Mouse (Mus musculus) T-cell, adult 2 months (primary cell): ENCODE measurements around the gene Crb2.

Experiments
- DNase-seq: peaks from one replicate; pipeline ENCODE4 v3.0.0; 2022; ENCODE audit warnings: low spot score

The Crb2 gene

GRCm38 (mm10) chr2:37776016-37776415, at the start of gene Crb2:
Crb2 (plus strand) TSS chr2:37776249.
- no peak for DNase-seq

GRCm38 (mm10) chr2:37731241-37731801, 44.7 kb upstream of the Crb2 start:
- no peak for DNase-seq

- DNase-seq, result no peak
These were observed 40.9 kb upstream of the Crb2 start for GRCm38 (mm10) chr2:37734979-37735806.

GRCm38 (mm10) chr2:37735807-37736188, 40.3 kb upstream of the Crb2 start:
- no peak for DNase-seq

GRCm38 (mm10) chr2:37741806-37742554, 34.1 kb upstream of the Crb2 start:
- DNase-seq, result no peak

GRCm38 (mm10) chr2:37744773-37745395, 31.2 kb upstream of the Crb2 start:
- DNase-seq, result no peak

- no peak for DNase-seq
These were observed 29.6 kb upstream of the Crb2 start for GRCm38 (mm10) chr2:37746293-37747049.

- DNase-seq, result no peak
These were observed 28.1 kb upstream of the Crb2 start for GRCm38 (mm10) chr2:37747909-37748308.

- DNase-seq, result no peak
These were observed 27.5 kb upstream of the Crb2 start for GRCm38 (mm10) chr2:37748442-37749066.

GRCm38 (mm10) chr2:37749323-37749722, 26.7 kb upstream of the Crb2 start:
- no peak for DNase-seq

- no peak for DNase-seq
These were observed 24.9 kb upstream of the Crb2 start for GRCm38 (mm10) chr2:37751114-37751513.

- DNase-seq, result no peak
These were observed 19.7 kb upstream of the Crb2 start for GRCm38 (mm10) chr2:37756220-37756930.

- DNase-seq, result no peak
These were observed 19.0 kb upstream of the Crb2 start for GRCm38 (mm10) chr2:37757016-37757415.

- no peak for DNase-seq
These were observed 18.3 kb upstream of the Crb2 start for GRCm38 (mm10) chr2:37757784-37758183.

GRCm38 (mm10) chr2:37758343-37759015, 17.6 kb upstream of the Crb2 start:
- DNase-seq, result no peak

- no peak for DNase-seq
These were observed 15.4 kb upstream of the Crb2 start for GRCm38 (mm10) chr2:37760633-37761032.

GRCm38 (mm10) chr2:37763638-37764037, 12.4 kb upstream of the Crb2 start:
- DNase-seq, result no peak

- DNase-seq, result no peak
These were observed 11.5 kb upstream of the Crb2 start for GRCm38 (mm10) chr2:37764514-37764913.

GRCm38 (mm10) chr2:37765082-37765483, 11.0 kb upstream of the Crb2 start:
- peak; percentile 19 for DNase-seq
